In the genomic region with DNA sequence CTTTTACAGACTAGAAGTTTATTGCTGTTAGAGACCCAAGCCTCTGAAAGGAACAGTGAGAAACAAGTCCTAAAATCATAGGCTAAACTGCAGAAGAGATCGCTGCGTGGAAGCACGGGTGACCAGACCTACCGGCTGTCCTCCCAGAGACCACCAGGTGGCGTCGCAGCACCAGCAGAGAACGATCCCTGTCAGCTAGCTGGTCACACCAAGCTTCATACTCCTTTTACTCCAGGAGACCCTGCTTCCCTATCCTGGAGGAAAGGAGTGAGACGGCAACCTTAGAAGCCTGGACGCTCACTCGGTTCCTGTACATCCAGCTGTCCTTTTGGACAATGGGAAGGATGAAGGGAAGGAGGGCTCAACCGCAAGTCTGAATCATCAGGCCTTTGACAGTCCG, we compare ENCODE assay signal across 2 mouse cellular contexts.
TF ChIP-seq lines count a peak whose summit lies in the region.

No protein-coding gene starts in this region.

TF ChIP-seq in C2C12, 6 proteins besides CTCF, POLR2A, EP300 and RAD21:
- TF ChIP-seq MYOG (IDR thresholded peaks at IDR 0.05; ENCODE audit: control insufficient read depth, extremely low read depth, insufficient read length) (no peak), CEBPB (IDR thresholded peaks at IDR 0.05; ENCODE audit: low read depth) (no peak), USF1 (IDR thresholded peaks at IDR 0.05; ENCODE audit: low read depth) (no peak), MAX (IDR thresholded peaks at IDR 0.05) (no peak), FOSL1 (IDR thresholded peaks at IDR 0.05; ENCODE audit: insufficient read depth, low read length, poor library complexity, severe bottlenecking) (no peak), MYOD1 (IDR thresholded peaks at IDR 0.05; ENCODE audit: control insufficient read depth, insufficient read length, low read depth) (no peak)

TF ChIP-seq in myocyte, 11 proteins besides CTCF, POLR2A, EP300 and RAD21:
- TF ChIP-seq TCF12 (IDR thresholded peaks at IDR 0.05; ENCODE audit: insufficient read depth, poor library complexity, severe bottlenecking) (no peak), MYOD1 (IDR thresholded peaks at IDR 0.05; ENCODE audit: control insufficient read depth in 1 of 3, insufficient read length in 2 of 3, low read depth in 2 of 3) (peak in 1 of 3 experiments; percentile 17)
